Mouse (Mus musculus) stomach, postnatal 0 days (tissue): ENCODE results near the gene Prrt2. TPM values are rescaled to one million over a fixed set of nuclear protein-coding genes. Genes with fewer than 3 reads are reported as not detected.

ENCODE experiments used
- ATAC-seq: fragments of 200-750 bp; cut with Nextera tagmentation; 2 replicates; pipeline ENCODE4 v1.8.0; 2017; ENCODE audit not compliant: low FRiP score, low TSS enrichment
- DNase-seq: peaks from one replicate; pipeline ENCODE4 v3.0.0-alpha.2; 2016; ENCODE audit warnings: low spot score
- H3K27ac ChIP-seq: fragments of 300-500 bp; sonication (generic); replicated peaks from 2 replicates; pipeline ENCODE4 v1.5.1; 2014; ENCODE audit warnings: mild to moderate bottlenecking, control low read depth
- H3K27me3 ChIP-seq: fragments of 300-500 bp; sonication (generic); 2 replicates; pipeline ENCODE4 v1.6.1; 2014; ENCODE audit warnings: low read length; ENCODE audit not compliant: control insufficient read depth, insufficient read depth
- H3K36me3 ChIP-seq: fragments of 300-500 bp; sonication (generic); 2 replicates; pipeline ENCODE4 v1.6.1; 2014; ENCODE audit warnings: low read length, mixed read lengths; ENCODE audit not compliant: control insufficient read depth, insufficient read depth
- H3K4me1 ChIP-seq: fragments of 300-500 bp; sonication (generic); replicated peaks from 2 replicates; pipeline ENCODE4 v1.6.1; 2014; ENCODE audit warnings: antibody characterized with exemption; ENCODE audit not compliant: control insufficient read depth, insufficient read depth
- H3K4me2 ChIP-seq: fragments of 300-500 bp; sonication (generic); replicated peaks from 2 replicates; pipeline ENCODE4 v1.6.1; 2014; ENCODE audit warnings: low read depth, mild to moderate bottlenecking, control low read depth, moderate library complexity
- H3K4me3 ChIP-seq: fragments of 300-500 bp; sonication (generic); 2 replicates; pipeline ENCODE4 v1.5.1; 2014; ENCODE audit warnings: low read depth, low read length, control low read depth
- H3K9ac ChIP-seq: fragments of 300-500 bp; sonication (generic); 2 replicates; pipeline ENCODE4 v1.6.1; 2014; ENCODE audit warnings: mild to moderate bottlenecking, low read length, control low read depth, mixed read lengths
- H3K9me3 ChIP-seq: fragments of 300-500 bp; sonication (generic); 2 replicates; pipeline ENCODE4 v1.6.1; 2016; ENCODE audit warnings: low read length; ENCODE audit not compliant: control insufficient read depth
- CTCF ChIP-seq: IDR thresholded peaks from 2 replicates; pipeline ENCODE4 v1.5.1; 2016; ENCODE audit warnings: antibody characterized with exemption, low read depth, mild to moderate bottlenecking, moderate library complexity
- EP300 ChIP-seq: optimal IDR thresholded peaks from 2 replicates; pipeline ENCODE3; 2016; ENCODE audit warnings: antibody characterized with exemption
- WGBS: fragments of 180-500 bp; shearing (Covaris S2); extraction: QIAGEN DNeasy Blood & Tissue Kit; methylation state at CpG from one replicate; pipeline ENCODE4 v1.1.7; 2014; 5-methylcytosine and 5-hydroxymethylcytosine counted together
- polyA plus RNA-seq: library from polyadenylated mRNA; unstranded; fragments of >200 nt; fragmentation: Nextera tagmentation; extraction: Ambion mirVana; gene quantifications from 2 replicates; pipeline ENCODE4 v1.2.1, GENCODE M21; 2015

The Prrt2 gene
- polyA plus RNA-seq, 1 experiment from 2014 or later = 1.7 TPM

- Histone ChIP-seq H3K4me3 (no peak overlapping the region), H3K4me1 (0 out of 2 replicates have a peak, but pooled peaks cover 10% of the 10 kb centered on the region), H3K9me3 (no peaks in the 10 kb centered on the region), H3K4me2 (no peak overlapping the region), H3K27ac (peak overlapping the region; percentile 92), H3K9ac (peak overlapping the region; percentile 19; the same call in 1 of the 2 replicates), H3K27me3 (no peaks in the 10 kb centered on the region), H3K36me3 (no peaks in the 10 kb centered on the region)
- DNase-seq (no peak), ATAC-seq (peak; percentile 13; the same call in 1 of the 2 replicates)
- 74% methylated on average over 17 of the region's 17 CpGs for WGBS
- TF ChIP-seq CTCF = no peak
- TF ChIP-seq EP300 = no peak
These were observed 11.5 kb downstream of the Prrt2 start for GRCm38 (mm10) chr7:127009307-127010085.

DNA sequence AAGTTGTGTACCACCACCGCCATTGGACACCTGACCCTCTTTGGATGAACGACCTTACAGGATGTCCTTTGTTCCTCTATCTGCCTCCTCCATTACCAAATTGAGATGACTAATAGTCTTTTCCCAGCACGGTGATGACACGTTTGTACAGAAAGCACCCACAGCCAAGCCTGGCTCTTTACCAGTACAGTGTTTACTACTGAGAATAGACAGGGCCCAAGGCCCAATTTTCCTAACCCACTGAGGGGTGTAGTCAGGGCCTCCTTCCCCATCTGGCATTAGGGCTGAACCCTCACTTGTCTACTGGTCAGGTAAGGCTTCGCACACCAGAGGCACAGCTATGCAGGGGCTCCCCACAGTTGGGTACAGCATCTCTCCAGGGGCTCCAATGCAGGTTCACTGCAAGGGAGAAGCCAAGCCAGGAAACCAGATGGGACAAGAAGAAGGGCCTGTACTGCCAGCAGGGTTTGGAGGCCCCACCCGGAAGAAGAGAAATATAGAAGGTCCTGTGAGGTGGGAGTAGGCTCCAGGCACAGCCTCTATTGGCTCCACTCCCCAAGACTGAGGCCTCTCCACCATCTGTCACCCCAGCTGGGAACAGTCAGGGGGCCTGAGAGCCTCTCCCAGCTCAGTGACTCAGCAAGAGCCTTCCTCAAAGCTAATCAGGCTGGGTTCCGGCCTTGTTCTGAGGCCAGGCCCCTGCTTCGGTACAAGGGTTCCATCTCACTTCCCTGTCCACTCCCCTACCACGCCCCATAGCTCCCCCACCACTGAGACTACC, 12.6 kb downstream of the Prrt2 start:
- TF ChIP-seq CTCF = no peak
- peak; percentile 50 for TF ChIP-seq EP300
- WGBS = 22% methylated on average over 9 of the region's 9 CpGs
- DNase-seq (peak; percentile 86), ATAC-seq (peak; percentile 94)
- peak overlapping the region; percentile 2; the same call in 1 of the 2 replicates for H3K4me2 ChIP-seq
- H3K36me3 ChIP-seq = no peaks in the 10 kb centered on the region
- peak overlapping the region; percentile 19 for H3K9ac ChIP-seq
- H3K4me3 ChIP-seq = no peak overlapping the region
- H3K27ac ChIP-seq = peak overlapping the region; percentile 92
- no peaks in the 10 kb centered on the region for H3K27me3 ChIP-seq
- H3K9me3 ChIP-seq = no peaks in the 10 kb centered on the region
- 0 out of 2 replicates have a peak, but pooled peaks cover 10% of the 10 kb centered on the region for H3K4me1 ChIP-seq

DNA sequence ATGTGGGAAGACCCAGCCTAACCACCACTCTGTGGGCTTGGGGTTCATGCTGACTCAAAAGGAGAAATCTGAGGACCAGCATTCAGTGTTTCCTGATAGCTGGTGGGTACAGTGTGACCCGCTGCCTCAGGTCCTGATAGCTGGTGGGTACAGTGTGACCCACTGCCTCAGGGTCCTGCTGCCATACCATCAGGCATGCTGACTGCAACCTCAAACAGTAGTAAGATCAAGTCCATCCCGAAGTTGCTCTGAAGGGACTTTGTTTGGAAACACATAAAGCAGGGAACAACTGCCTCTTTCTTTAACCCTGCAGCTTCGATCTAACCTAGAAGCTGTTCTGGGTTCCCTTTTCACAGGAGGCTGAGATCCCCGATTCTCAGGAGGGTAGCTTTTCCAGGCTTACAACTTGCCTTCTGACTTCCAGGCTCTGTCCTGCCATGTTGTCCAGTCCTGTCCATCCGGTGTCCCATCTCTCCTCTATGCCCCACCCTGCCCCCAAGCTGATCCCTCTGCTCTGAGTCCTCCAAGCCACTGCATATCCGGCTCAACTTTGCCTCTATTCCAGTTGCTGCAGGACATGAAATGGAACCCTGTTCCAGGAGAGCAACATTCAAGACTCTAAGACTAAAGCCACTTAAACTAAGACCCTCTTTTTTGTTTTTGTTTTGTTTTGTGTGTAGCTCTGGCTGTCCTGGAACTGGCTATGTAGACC, 13.5 kb downstream of the Prrt2 start:
- ATAC-seq (no peak), DNase-seq (no peak)
- H3K4me1 ChIP-seq = 0 out of 2 replicates have a peak, but pooled peaks cover 10% of the 10 kb centered on the region
- TF ChIP-seq EP300 = no peak
- H3K4me3 ChIP-seq = no peak overlapping the region
- H3K27me3 ChIP-seq = no peaks in the 10 kb centered on the region
- no peaks in the 10 kb centered on the region for H3K36me3 ChIP-seq
- no peaks in the 10 kb centered on the region for H3K9me3 ChIP-seq
- H3K4me2 ChIP-seq = no peak overlapping the region
- WGBS = 83% methylated on average over 6 of the region's 6 CpGs
- no peak overlapping the region for H3K9ac ChIP-seq
- H3K27ac ChIP-seq = peak overlapping the region; percentile 92; the same call in 1 of the 2 replicates

GRCm38 (mm10) chr7:127004122-127004875, 16.7 kb downstream of the Prrt2 start:
- no peak overlapping the region for H3K27ac ChIP-seq
- no peak for ATAC-seq
- 70% methylated on average over 4 of the region's 4 CpGs for WGBS
- TF ChIP-seq EP300 = no peak
- peak; percentile 50 for TF ChIP-seq CTCF
- H3K4me3 ChIP-seq = no peak overlapping the region
- H3K4me2 ChIP-seq = no peak overlapping the region
- no peaks in the 10 kb centered on the region for H3K9me3 ChIP-seq
- DNase-seq = no peak
- H3K36me3 ChIP-seq = no peaks in the 10 kb centered on the region
- no peaks in the 10 kb centered on the region for H3K27me3 ChIP-seq
- H3K9ac ChIP-seq = no peak overlapping the region
- H3K4me1 ChIP-seq = 0 out of 2 replicates have a peak, but pooled peaks cover 9% of the 10 kb centered on the region

GRCm38 (mm10) chr7:127003620-127004019, 17.4 kb downstream of the Prrt2 start:
- Histone ChIP-seq H3K27me3 (no peaks in the 10 kb centered on the region), H3K9ac (no peak overlapping the region), H3K4me3 (no peak overlapping the region), H3K9me3 (no peaks in the 10 kb centered on the region), H3K36me3 (no peaks in the 10 kb centered on the region), H3K4me2 (no peak overlapping the region), H3K27ac (no peak overlapping the region), H3K4me1 (0 out of 2 replicates have a peak, but pooled peaks cover 4% of the 10 kb centered on the region)
- TF ChIP-seq EP300 (no peak), CTCF (no peak)
- no peak for ATAC-seq
- 74% methylated on average over 5 of the region's 5 CpGs for WGBS
- no peak for DNase-seq
